Mouse (Mus musculus) ES-Bruce4 (cell line): ENCODE data around the gene Rcbtb2.

ENCODE experiments used
- CTCF ChIP-seq: IDR thresholded peaks from one replicate; pipeline ENCODE4 v1.8.1; 2011; ENCODE audit warnings: low read depth, low read length
- POLR2A ChIP-seq: IDR thresholded peaks from one replicate; pipeline ENCODE4 v1.8.1; 2011; ENCODE audit warnings: low read length; ENCODE audit not compliant: insufficient read depth

DNA sequence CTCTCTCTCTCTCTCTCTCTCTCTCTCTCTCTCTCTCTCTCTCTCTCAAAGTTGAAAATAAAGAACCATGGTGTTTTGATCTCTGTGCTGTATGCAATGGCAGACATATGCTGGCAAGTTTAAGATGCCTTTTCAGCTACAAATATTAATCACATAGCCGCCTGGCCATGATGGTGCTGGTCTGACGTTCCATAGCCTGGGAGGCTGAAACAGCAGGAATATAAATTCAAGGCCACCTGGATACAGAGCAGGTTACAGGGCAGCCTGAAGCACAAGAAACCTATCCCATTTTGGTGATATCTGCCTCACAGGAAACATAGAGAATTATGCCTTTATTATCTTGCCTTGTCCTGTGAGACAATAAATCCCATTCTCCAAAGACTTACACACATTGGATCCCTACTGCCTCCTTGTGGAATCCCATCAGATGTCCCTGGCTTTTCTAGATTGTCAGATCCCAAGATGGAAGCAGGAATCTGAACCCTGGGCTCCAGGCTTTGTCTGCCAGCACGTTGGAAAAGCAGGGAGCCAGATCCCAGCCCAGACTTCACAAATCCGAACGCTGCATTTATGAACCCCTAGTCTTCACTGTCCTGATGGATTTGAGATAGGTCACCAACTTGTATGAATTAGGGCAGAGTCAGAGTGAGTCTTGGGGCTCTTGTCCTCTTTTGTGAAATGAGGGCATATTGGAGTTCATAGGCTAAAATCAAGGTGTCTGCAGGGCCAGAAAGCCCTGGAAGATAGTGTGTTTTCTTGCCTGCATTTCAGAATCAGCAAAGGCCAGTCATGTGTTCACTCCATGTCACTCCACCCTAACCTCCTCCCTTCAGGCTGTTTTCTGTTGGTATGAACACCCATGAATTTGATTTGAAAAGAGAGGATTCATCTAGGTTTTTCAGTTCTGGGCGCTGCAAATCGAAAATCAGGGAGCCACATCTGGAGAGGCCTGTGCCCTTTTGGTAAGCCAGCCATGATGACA lies 5.1 kb upstream of the Rcbtb2 start:
- TF ChIP-seq CTCF (no peak), POLR2A (no peak)
